Mouse (Mus musculus): Measurements from ENCODE around the gene Tcp10c.
"Not testable (repeated sequence)": the region's sequence is repeated elsewhere in the genome, so short reads cannot be mapped to it uniquely, and the experiment has no call there.

Tcp10c gene

DNA sequence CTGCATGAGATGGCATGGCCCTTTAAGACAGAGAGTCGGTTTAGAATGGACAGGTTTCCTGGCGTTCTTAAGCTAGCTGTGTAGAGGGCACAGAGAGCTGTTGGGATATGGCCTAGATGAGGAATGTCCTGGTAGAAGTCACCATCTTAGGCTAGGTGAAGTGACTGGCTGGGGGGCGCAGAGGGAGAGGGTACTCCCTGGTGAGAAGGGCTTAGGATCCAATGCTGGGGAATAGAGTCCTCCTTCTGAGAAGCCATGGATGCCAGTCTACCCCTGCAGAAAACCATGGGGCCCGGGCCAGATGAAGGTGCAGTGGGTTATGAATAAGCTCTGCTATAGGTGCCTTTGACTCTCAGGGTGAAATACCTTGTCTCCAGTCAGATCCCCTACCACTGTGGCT lies at the start of gene Tcp10c:
Gene Tcp10c (plus strand): TSS at position 52 of the 400 bp plus-strand sequence.
- not testable (repeated sequence) for DNase-seq

DNA sequence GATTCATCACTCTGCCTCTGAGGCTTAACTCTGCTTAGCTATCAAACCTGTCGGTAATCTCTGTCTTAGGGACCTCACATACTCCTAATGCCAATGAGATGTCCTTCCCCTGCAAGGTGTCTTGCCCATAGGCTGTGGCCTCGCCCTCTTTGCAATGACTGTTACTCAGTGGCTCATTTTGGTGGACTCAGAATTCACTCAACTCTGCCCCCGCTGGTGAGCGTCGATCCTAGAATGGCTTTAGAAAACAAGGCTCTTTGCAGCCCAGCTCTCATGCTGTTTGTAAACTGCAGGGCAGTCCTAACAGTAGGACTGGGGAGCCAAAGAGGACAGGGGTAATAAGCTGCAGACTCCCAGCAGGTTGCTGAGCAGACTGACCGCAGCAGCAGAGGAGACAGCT lies 46.5 kb upstream of the Tcp10c start:
- DNase-seq = peak; percentile 13

DNA sequence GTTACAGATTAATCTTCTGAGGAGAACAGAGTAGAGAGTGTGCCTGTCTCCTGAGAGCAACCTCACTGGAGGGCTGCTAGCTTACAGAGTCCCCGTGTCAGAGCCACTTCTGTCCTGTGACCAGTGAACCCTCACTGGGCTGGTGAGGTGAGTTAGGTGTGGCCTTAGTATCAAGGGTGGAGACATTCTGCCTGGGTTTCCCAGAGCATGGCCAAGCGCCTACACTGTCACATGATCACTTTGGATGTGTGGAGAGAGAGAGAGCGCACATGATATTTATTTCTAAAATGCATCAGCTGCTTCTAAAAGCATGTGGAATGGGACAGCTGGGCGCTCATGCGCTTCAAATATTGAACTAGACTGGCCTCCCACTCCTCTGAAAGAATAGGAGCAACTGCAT lies 46.0 kb upstream of the Tcp10c start:
- not testable (repeated sequence) for DNase-seq

DNA sequence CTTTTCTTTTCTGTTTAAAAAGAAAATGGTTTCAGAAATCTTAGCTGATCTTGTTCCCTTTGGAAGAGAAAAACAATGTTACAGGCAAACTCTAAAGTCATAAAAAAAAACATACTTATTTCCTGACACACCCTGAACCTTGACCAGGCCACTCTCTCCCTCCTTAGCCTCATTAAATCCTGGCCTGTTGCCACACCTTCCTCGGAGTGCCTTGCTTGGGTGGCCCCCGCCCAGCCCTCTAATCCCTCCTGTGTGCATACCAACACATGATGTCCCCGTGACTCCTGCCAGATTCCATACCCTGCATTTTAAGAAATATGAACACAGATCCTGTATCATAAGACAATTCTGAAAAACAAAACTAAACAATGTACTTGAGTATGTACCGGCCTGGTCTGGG lies 45.6 kb upstream of the Tcp10c start:
- DNase-seq = not testable (repeated sequence)

DNA sequence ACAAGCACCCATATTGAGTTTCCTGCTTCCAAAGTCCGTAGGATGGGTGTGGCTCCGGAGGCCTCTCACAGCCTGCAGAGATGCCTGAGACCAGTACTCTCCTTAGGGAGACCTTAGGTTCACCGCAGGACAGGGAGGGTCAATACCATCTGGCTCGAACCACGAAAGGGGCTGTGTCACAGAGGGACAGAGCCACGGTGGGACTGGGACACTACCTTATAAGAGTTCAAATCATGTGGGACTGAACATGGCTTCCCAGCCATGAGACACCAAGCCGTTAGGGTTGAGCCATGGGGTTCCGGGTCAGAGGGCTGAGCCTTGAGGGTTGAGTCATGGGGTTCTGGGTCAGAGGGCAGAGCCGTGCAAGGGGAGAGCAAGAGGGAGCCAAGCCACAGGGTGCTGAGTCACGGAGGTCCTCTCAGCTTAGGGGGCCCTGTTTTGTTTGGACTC lies 45.2 kb upstream of the Tcp10c start:
- peak; percentile 7 for DNase-seq

DNA sequence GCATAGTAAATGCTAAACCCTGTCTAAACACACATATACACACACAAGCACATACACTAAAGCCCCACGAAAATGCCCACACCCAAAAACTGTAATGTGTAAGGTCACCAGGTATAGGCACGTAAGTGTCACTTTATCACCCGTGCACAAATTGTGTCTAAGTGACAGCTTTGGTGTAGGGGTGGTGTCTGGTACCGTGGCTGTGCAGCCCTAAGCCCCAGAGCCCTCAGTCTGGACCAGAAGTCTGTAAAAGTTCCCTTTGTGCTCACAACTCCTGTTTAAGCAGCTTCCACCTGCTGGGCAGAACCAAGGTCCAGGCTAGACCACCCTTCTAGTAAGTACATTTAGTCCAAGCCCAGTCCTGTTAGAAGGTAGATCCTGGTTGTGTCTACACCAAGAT lies 24.4 kb upstream of the Tcp10c start:
- not testable (repeated sequence) for DNase-seq

DNA sequence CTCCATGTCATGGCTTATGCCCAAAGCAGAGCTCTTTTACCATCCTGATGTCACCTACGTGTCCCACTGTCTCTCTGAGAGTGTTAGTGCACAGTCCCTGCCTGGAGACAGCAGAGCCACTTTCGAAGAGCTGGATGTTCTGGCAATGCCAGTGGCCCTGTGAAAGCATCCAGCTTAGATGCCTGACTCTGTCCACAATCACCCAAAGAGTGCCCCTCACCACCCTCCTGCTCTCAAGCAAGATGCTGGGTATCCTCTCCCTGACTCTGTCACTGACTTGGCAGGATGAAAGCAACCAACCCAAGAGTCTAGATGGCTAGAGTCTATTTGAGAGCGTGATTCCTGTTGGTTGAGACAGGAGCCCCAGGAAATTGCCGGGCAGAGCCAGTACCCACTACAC lies 23.2 kb upstream of the Tcp10c start:
- not testable (repeated sequence) for DNase-seq

DNA sequence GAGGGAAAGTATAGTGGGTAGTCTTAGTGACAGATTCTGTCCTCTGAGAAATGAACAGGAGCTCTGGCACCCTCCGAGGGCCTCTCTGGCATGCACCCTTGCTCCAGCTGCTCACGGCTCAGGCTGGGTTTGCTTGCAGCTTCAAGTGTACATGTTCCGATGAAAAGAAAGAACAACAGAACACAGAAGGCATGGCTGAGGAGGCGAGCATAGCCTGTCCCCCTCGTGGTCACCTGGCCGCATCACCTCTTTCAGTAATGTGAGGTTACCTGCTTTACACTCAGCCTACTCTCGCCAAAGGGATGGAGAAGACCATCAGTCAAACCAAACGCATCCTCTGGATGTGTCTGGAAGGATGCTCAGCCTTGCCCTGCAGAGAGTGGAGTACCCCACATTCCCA lies 21.9 kb upstream of the Tcp10c start:
- not testable (repeated sequence) for DNase-seq

DNA sequence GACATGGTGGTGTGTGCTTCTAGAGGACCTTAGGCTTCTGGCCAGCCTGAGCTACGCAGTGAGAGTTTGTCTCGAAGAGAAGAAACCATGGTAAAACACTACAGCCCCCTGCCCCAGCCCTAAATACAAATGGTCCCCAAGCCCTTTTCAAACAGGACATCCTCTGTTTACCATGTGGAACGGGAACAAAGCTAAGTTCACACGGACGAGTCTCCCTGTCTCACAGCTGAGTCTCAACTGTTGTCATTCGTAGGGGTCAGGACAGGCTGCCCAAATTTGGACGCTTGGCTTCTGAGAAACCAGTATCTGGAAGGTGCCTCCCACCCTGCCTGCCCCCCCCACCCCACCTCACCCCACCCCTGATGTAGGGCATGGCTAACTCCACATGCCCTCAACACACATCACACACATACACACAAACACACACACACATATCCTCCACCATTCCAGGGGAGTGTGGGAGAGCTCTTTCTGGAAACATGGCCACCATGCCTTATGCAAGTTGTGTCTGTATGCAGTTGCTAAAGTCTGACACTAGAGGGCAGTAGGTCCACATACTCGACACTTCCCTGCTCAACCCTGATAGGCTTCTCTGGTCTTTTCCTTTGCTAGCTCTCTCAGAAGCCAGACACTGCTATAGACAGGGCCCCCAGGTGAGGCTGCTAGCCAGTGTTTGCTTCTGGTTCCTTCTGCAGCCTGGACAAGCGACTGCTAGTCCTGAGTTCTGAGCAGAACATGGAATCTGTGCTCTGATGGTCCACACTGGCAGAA lies 17.2 kb upstream of the Tcp10c start:
- peak; percentile 52 for DNase-seq

DNA sequence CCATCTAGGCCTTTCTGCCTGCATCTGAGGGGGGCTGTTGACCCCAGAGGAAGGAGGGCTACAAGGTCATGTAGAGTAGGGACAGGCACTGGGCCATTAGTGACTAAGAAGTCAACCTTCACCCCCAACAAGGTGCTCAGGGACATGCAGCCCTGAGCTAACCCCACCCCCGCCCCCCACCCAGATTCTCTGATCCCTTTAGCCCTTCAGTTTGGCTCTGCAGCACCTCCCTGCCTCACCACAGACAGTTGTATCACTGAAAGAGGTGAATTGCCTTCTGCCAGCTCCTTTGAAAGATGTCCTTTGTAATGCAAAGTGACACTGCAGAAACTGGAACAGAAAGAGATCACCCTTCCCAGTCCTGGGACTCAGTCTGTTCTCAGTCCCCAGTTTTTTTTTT lies 16.4 kb upstream of the Tcp10c start:
- not testable (repeated sequence) for DNase-seq

DNA sequence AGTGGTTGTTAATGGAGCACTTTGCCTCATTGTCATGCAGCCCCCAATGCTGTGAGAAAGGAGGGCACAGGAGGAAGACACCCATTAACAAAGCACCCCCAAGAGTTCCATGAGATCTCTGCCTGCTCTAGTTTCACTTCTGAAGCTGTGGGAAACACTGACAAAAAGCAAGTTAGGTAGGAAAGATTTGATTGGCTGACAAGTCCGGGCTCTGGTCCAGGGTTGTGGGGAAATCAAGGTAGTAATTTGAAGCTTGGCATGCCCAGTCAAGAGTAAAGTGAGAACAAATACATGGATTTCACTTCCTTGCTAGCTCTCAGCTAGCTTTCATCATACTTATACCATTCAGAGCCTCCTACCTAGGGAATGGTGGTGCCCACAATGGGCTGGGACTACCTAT lies 14.3 kb upstream of the Tcp10c start:
- not testable (repeated sequence) for DNase-seq

DNA sequence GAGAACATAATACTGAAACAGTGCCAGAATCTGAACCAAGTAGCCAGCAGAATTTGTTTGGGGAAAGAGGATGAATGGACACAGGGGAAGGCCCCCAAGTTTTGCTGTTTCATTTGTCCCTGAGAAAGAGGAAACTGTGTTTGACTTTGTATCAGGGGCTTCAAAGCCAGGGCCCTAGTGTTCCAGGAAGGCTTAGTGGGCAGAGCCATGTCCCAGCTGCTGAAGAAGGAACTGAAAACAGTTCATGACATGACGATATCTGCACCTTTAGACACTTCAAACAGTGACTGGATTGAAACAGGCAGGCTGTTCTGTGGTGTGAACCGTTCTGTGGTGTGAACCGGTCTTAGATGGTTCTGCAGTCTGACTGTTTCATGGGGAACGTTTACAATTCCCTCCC lies 8.4 kb upstream of the Tcp10c start:
- DNase-seq = not testable (repeated sequence)

DNA sequence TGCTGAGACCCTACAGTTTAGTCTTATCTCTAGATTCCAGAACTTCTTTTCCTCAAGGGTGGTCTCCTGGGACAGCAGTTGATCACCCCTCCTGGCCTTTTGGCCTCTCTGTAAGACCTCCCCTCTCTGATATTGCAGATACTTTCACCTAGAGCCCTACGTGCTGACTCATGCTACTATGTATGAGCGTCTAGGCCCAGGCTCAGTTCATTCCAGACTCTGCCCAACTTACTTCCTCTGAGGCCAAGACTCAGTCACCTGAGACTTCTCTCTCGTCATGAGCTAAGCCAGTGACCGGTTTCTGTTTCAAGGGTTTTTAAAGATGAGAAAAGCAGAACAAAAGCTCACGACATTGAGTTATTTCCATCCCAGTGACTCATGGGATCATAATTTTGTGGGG lies 4.8 kb upstream of the Tcp10c start:
- not testable (repeated sequence) for DNase-seq

DNA sequence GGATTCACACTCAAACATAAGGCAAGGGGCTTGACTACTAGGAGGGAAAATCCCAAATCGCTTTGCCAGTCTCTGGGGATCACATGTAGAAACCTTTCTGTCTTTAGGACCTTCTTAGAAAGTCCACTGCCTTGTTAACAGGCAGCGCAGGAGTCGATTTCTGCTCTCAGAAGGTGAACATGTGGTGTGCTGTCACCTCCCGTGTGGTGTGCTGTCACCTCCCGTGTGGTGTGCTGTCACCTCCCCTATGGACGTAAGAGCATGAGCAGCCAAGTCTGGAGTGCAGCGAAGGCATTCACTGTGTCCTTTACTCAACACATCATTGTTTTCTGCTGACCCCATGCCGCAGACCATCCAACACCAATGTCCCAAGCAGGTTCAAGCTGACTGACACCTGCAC lies 1.1 kb upstream of the Tcp10c start:
- not testable (repeated sequence) for DNase-seq

DNA sequence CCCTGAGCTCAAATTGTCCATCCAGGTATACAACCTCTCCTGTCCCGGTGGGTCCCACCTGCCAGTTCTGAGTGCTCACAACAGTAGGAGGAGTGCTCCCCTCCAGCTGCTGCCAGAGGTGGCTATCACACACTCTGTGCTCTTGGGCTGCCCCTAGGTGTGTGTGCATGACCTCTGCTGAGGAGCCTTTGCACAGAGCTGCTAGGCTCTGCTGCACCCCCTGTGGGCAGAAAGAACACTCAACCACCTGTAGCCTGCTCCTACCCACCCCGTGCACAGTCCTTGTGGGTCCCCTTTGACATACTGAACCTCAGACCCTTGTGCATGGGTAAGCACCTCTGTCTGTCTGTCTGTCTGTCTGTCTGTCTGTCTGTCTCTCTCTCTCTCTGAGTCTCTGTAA lies 8.1 kb downstream of the Tcp10c start:
- DNase-seq = not testable (repeated sequence)

DNA sequence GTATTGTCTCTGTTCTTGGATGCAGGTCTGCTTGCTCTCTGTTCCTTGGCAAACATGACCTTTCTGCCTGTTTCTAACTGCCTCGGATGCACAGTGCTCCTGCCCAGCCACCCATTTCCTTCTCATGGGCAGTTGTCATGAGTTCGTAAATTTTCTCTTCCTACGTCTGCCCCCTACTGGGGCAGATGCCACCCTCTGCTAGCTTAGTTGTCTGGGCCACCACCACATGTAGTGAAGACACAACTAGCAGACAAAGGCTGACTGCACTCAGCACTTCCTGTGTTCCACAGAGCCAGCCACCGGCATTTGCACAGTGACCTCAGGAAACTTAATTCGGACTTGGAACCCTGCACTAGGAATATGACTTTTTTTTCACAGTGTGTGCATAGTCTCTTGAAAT lies 9.4 kb downstream of the Tcp10c start:
- DNase-seq = not testable (repeated sequence)

DNA sequence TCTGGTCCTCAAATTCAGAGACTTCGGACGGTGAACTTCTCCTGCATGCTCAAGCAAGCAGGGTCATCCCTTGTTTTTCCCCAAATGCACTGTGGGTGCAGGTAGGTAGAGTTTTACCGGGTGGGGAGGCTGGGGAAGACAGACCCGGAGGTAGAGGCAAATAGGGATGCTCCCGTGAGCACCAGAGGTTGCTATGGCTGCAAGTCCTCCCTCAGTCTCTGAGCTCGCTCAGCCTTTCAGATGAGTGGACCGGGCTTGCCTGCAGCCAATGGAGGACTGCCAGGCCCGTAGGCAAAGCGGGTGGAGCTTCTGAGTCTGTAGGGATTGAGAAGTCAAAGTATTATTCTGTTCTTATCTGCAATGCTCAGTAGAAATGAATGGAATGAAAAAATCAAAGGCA lies 9.8 kb downstream of the Tcp10c start:
- not testable (repeated sequence) for DNase-seq

DNA sequence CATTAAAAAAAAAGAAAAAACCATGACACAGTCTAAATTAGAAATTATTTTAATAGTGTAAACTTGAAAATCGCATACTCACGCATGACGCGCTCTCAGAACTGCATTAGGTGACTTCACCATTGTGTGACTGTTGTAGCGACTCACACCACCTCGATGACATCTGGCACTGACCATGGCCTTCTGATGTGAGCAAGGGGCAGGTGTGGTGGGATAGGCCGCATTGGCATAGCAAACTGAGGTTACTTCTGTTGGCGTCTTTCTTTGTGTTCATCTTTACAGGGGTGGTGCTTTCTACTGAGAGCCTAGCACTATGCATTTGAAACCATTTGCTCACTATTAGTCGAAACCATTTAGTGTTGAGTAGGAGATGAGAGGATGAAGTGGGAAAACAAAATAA lies 12.8 kb downstream of the Tcp10c start:
- DNase-seq = not testable (repeated sequence)

DNA sequence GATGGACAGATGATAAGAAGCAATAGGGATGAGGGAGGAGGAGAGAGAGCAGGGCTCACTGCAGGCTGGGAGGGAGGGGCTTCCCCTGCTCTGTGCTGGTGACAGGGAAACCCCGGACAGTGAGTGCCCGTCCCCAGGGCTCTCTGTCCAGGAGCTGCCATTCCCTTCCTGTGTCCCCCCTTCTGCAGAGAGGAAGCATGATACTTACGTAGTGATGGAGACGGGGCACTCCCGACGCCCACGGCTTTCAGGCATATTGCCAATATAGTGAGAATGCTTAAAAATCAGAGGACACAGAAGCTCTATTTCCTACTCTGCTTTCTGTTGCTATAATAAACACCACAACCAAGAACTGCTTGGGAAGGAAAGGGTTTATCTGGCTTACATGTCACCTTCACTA lies 14.3 kb downstream of the Tcp10c start:
- DNase-seq = not testable (repeated sequence)

DNA sequence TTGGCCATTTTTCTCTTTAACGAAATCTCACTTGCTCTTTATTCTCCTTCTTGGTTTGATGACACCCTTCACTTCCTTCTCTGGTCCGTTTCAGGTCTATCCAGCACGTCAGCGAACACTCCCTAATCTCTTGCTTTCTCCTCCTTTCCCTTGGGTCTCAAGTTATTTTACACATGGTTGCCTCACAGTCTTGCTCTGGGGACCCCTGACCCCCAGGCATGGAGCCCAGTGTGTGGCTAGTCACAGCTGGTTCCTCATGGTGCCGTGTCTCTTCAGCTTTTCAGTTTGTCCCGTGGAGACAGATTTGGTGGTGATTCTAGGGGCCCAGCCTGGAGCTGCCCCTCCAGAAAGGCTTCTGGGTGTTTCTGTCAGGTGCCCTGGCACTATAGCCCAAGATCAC lies 16.4 kb downstream of the Tcp10c start:
- not testable (repeated sequence) for DNase-seq

DNA sequence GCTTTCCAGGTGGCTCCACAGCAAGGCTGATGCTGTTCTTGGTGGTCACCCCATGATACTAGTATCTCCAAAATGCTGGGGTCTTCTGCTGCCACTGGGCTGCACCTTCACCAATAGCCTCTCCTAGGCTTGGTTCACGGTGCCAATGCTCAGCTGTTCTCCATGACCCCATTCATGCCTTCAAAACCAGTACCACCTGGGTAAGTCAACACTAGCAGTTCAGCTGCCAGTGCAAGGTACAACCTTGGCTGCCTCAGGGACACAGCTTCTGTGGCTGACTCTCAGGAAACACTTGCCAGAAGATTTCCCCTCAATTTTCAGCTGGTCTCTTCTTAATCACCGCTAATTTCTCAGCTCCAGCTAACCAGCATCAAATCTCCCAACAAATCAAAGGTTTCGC lies 24.0 kb downstream of the Tcp10c start:
- not testable (repeated sequence) for DNase-seq

DNA sequence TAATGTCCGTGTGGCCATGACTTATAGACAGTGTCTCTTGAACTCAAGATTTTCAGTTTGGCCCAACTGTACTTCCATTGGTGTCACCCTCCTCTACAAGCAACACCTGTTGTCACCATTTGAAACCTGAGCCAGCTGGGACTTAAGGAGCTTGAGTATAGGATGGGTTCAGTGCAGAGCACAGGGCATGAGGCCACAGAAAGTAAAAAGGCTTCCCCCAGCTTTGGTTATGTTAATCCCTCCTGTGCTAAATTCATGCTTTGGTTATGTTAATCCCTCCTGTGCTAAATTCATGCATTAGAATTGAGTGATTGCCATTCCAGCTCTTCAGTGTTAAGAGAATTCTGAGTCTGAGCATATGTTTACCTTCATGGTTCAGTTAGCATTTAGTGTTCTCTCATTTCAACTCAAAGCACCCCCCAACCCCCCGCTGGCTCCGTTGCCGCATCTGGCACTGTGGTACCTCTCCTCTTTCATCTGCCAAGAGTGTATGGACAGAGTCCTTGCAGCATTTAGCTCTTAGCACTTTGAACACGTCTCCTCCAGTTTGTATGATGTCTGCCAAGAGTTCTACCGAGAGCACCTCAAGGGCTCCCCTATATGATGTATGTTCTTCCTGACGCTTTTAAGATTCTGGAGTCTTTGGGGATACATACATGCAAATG lies 25.7 kb downstream of the Tcp10c start:
- DNase-seq = not testable (repeated sequence)

DNA sequence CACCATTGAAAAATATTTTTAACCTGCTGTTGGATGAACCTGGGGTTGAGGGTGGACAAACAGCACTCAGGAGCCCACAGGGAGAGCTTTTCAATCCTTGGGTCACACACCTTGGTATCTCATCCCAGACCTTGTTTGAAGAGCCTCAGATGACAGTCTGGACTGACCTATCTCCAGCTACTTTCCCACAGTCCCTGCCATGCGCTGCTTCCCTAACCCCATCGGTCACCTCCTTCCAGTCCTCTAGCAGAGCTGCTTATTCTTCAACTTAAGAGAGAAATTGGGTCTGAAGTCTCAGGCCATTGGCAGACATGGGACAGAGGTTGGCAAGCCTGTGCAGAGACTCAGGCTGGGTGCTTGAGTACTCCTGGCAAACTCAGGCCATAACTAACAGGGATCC lies 26.9 kb downstream of the Tcp10c start:
- DNase-seq = not testable (repeated sequence)

DNA sequence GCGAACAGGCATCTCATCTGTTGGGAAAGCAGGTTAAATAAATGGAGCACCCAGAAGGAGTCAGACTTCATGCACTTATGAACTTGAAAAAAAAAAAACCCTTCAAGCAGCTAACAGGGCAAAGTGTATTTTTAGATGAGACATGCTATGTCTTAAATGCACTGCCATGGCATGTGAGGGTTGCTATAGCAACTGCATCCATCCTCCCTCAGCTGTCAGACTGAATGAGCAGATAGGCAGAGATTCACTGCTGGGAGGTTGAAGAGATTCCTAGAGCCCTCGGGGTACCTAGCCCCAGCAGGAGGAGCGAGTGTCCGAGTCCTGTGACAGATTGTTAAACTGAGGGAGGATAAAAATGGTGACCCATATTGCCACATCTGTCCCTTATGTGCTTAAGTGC lies 36.6 kb downstream of the Tcp10c start:
- not testable (repeated sequence) for DNase-seq
